Mouse (Mus musculus): ENCODE measurements around the gene Cyp3a57. TPM values are rescaled to one million over a fixed set of nuclear protein-coding genes. Genes with fewer than 3 reads are reported as not detected.
"Not testable (repeated sequence)": the region's sequence is repeated elsewhere in the genome, so short reads cannot be mapped to it uniquely, and the experiment has no call there.

Cyp3a57 gene
- polyA plus RNA-seq (2014; fragmentation: Nextera tagmentation; extraction: Ambion mirVana), result not detected in 2 replicates

DNA sequence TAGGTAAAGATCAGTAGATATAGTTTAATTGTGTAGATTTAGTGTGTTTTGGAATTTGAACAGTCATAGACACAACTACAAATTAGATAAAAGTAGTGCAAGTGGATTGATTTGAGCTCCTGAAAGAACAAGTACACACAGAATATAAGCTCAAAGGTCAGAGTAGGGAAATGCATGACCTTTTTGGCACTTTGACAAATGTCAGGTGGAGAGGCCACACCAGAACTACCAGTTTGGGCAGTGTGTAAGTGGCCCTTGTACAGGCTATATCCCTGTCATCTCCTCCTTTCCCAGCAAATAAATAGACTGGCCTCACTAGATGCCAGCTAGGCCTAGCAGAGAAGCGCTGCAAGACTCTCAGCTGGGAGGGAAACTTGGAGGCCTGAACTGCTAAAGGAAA lies at the start of gene Cyp3a57:
Cyp3a57 (plus strand) TSS at position 339 of the 400 bp plus-strand sequence.
- H3K4me3 ChIP-seq (ENCODE audit: low read depth, low read length), result no peak within 1 kb of the TSS
- ATAC-seq (ENCODE audit: low FRiP score) (no peak), DNase-seq (ENCODE audit: low spot score, missing footprints) (no peak)
- no peaks in the 10 kb centered on the region; the same call in 1 of the 2 replicates for H3K9me3 ChIP-seq (ENCODE audit: control insufficient read depth, low read length)
- H3K27me3 ChIP-seq (ENCODE audit: control insufficient read depth, insufficient read depth, low read length), result no peaks in the 10 kb centered on the region
- H3K4me2 ChIP-seq, result no peak within 1 kb of the TSS
- no peaks in the 10 kb centered on the region for H3K36me3 ChIP-seq (ENCODE audit: control insufficient read depth, insufficient read depth, low read length)
- H3K4me1 ChIP-seq (ENCODE audit: control insufficient read depth, insufficient read depth, low read length), result no peaks in the 10 kb centered on the region
- no peak within 1 kb of the TSS for H3K27ac ChIP-seq (ENCODE audit: low read depth, low read length)
- no peak within 1 kb of the TSS for H3K9ac ChIP-seq (ENCODE audit: low read length)
- WGBS, result 87% methylated on average over 1 of the region's 1 CpGs

DNA sequence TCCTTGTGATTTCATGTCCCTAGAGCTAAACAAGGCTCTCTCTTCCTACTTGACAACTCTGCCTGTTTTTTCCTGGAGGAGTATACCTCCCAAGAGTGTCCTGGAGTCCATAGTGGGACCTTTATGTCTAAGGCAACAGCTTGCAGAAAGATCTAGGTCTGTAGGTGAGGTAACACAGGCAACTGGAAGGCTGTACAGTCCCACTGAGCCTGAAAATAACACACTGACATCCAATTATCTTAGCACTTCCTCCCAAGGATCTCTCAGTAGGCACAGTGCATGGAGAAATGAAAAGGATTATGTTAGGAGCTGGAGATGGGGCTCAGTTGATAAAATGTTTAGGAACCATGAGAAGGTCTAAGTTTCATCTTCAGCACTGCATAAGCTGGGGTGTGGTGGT lies 44.6 kb upstream of the Cyp3a57 start:
- Histone ChIP-seq H3K4me2 (no peak overlapping the region), H3K9me3 (ENCODE audit: control insufficient read depth, low read length) (no peaks in the 10 kb centered on the region), H3K4me1 (ENCODE audit: control insufficient read depth, insufficient read depth, low read length) (no peaks in the 10 kb centered on the region), H3K27ac (ENCODE audit: low read depth, low read length) (no peak overlapping the region), H3K36me3 (ENCODE audit: control insufficient read depth, insufficient read depth, low read length) (no peaks in the 10 kb centered on the region), H3K27me3 (ENCODE audit: control insufficient read depth, insufficient read depth, low read length) (no peaks in the 10 kb centered on the region), H3K9ac (ENCODE audit: low read length) (no peak overlapping the region), H3K4me3 (ENCODE audit: low read depth, low read length) (no peak overlapping the region)
- ATAC-seq (ENCODE audit: low FRiP score), result no peak
- DNase-seq (ENCODE audit: low spot score, missing footprints), result no peak

DNA sequence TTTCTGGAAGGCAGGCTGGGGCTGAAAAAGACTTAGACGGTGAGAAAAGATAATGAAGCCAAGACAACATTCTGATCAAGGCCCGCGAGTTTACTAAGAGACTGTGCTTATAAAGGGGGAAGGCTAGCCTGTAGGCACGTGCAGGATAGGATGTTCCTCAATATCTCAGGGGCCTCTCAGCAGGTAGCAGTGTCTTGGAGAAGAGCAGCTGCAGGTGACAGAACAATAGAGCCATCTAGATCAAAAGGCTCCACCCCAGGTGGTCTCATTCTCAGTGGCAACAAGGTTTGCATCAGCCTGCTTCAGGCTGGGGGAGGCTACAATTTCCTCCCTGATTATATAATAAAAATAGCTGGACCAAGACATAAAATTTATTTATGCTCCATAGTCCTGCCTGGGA lies 43.3 kb upstream of the Cyp3a57 start:
- WGBS, result 73% methylated on average over 4 of the region's 4 CpGs
- DNase-seq (ENCODE audit: low spot score, missing footprints); H3K4me2 ChIP-seq; ATAC-seq (ENCODE audit: low FRiP score); H3K9me3 ChIP-seq (ENCODE audit: control insufficient read depth, low read length); H3K27me3 ChIP-seq (ENCODE audit: control insufficient read depth, insufficient read depth, low read length); H3K27ac ChIP-seq (ENCODE audit: low read depth, low read length); H3K9ac ChIP-seq (ENCODE audit: low read length); H3K4me1 ChIP-seq (ENCODE audit: control insufficient read depth, insufficient read depth, low read length); H3K36me3 ChIP-seq (ENCODE audit: control insufficient read depth, insufficient read depth, low read length); H3K4me3 ChIP-seq (ENCODE audit: low read depth, low read length): not testable (repeated sequence)

DNA sequence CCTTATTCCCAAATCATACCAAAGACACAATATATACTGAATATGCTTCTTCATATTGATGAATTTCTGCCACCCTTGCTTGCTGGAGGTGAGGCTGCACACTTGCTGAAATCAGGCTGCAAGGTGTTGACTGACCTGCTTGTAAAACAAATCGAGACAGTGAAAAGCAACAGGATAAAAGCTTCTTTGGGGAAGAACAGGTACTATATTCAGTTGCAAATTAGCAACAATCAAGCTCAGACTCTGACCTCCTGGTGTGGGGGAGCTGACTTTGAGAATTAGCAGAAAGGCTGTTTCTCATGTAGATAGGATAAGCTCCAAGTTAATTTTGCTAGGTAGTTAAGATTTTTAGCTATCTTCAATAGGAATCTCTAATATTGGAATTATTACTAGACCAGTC lies 42.7 kb upstream of the Cyp3a57 start:
- Histone ChIP-seq H3K27me3 (ENCODE audit: control insufficient read depth, insufficient read depth, low read length) (no peaks in the 10 kb centered on the region), H3K4me1 (ENCODE audit: control insufficient read depth, insufficient read depth, low read length) (no peaks in the 10 kb centered on the region), H3K4me2 (no peak overlapping the region), H3K27ac (ENCODE audit: low read depth, low read length) (no peak overlapping the region), H3K4me3 (ENCODE audit: low read depth, low read length) (no peak overlapping the region), H3K9me3 (ENCODE audit: control insufficient read depth, low read length) (no peaks in the 10 kb centered on the region), H3K36me3 (ENCODE audit: control insufficient read depth, insufficient read depth, low read length) (no peaks in the 10 kb centered on the region), H3K9ac (ENCODE audit: low read length) (no peak overlapping the region)
- ATAC-seq (ENCODE audit: low FRiP score), result no peak
- 82% methylated on average over 1 of the region's 1 CpGs for WGBS
- no peak for DNase-seq (ENCODE audit: low spot score, missing footprints)

DNA sequence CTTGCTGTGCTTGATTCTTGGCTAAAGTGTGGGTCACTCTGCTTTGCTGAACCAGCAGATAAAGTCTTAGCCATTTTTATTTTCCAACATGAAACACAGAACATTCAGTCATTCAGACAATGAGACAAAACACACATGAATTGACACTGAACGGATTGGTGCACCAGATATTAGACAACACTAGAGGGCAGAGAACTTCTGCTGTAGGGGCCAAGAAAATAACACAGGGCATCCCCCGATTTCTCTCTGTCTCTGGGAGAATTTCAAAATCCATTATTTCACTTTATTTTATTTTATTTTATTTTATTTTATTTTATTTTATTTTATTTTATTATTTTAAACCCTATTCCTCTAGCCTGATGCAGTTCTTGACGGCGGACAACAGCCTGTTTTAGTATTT lies 38.1 kb upstream of the Cyp3a57 start:
- H3K9ac ChIP-seq (ENCODE audit: low read length); H3K36me3 ChIP-seq (ENCODE audit: control insufficient read depth, insufficient read depth, low read length); H3K4me1 ChIP-seq (ENCODE audit: control insufficient read depth, insufficient read depth, low read length); H3K4me2 ChIP-seq; DNase-seq (ENCODE audit: low spot score, missing footprints); H3K9me3 ChIP-seq (ENCODE audit: control insufficient read depth, low read length); ATAC-seq (ENCODE audit: low FRiP score); H3K27me3 ChIP-seq (ENCODE audit: control insufficient read depth, insufficient read depth, low read length); H3K4me3 ChIP-seq (ENCODE audit: low read depth, low read length); H3K27ac ChIP-seq (ENCODE audit: low read depth, low read length): not testable (repeated sequence)
- WGBS, result 94% methylated on average over 4 of the region's 4 CpGs

DNA sequence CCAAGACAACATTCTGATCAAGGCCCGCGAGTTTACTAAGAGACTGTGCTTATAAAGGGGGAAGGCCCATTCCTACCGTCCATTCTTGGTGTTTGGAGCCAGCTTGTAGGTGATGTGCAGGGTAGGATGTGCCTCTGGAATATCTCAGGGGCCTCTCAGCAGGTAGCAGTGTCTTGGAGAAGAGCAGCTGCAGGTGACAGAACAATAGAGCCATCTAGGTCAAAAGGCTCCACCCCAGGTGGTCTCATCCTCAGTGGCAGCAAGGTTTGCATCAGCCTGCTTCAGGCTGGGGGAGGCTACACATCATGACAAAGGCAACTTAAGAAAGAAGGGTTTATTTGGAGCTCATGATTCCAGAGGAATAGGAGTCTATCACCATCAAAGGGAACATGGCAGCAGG lies 37.3 kb upstream of the Cyp3a57 start:
- H3K36me3 ChIP-seq (ENCODE audit: control insufficient read depth, insufficient read depth, low read length); ATAC-seq (ENCODE audit: low FRiP score); H3K4me1 ChIP-seq (ENCODE audit: control insufficient read depth, insufficient read depth, low read length); H3K4me2 ChIP-seq; H3K4me3 ChIP-seq (ENCODE audit: low read depth, low read length); H3K9me3 ChIP-seq (ENCODE audit: control insufficient read depth, low read length); DNase-seq (ENCODE audit: low spot score, missing footprints); H3K27ac ChIP-seq (ENCODE audit: low read depth, low read length); H3K27me3 ChIP-seq (ENCODE audit: control insufficient read depth, insufficient read depth, low read length); H3K9ac ChIP-seq (ENCODE audit: low read length): not testable (repeated sequence)
- WGBS, result 85% methylated on average over 3 of the region's 3 CpGs

DNA sequence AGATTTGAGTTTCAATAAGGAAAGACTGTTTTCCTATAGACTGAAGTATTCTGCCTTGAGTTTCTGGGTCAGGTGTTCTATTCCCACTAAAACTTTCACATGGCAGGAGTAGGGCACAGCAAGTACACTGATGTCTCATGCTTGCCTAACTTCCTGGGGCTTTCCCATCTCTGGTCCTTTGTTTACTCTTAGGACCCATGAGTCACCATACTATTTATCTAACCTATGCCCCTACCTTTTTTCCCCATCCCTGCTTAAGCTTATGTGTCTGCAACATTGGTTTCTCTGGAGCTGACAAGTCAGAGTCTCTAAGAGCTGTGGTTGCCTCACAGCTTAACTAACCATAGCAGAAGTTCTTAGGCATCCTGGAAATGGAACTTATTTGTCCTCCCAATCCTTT lies 31.2 kb upstream of the Cyp3a57 start:
- DNase-seq (ENCODE audit: low spot score, missing footprints) (no peak), ATAC-seq (ENCODE audit: low FRiP score) (no peak)
- no peaks in the 10 kb centered on the region for H3K4me1 ChIP-seq (ENCODE audit: control insufficient read depth, insufficient read depth, low read length)
- no peak overlapping the region for H3K9ac ChIP-seq (ENCODE audit: low read length)
- H3K27me3 ChIP-seq (ENCODE audit: control insufficient read depth, insufficient read depth, low read length), result no peaks in the 10 kb centered on the region
- H3K4me3 ChIP-seq (ENCODE audit: low read depth, low read length), result no peak overlapping the region
- H3K9me3 ChIP-seq (ENCODE audit: control insufficient read depth, low read length), result peaks cover 6% of the 10 kb centered on the region; the same call in 1 of the 2 replicates
- H3K36me3 ChIP-seq (ENCODE audit: control insufficient read depth, insufficient read depth, low read length), result no peaks in the 10 kb centered on the region
- H3K4me2 ChIP-seq, result no peak overlapping the region
- no peak overlapping the region for H3K27ac ChIP-seq (ENCODE audit: low read depth, low read length)

DNA sequence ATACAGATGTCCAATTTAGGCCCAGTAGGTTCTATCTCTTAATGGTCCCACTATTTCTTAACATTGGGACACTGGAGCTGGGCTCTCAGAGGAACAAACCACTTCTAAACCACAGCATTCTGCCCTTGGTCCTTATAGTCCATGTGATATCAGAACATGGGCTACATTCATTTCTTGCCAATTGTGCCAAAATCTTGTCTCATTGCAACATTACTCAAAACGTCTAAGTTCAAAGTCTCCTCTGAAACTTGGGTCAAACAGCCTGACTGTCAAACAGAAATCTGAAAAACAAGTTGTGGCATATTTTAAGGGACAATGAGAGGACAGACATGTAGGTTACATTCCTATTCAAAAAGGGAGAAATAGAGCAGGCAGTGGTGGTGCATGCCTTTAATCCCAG lies 27.9 kb upstream of the Cyp3a57 start:
- no peaks in the 10 kb centered on the region for H3K36me3 ChIP-seq (ENCODE audit: control insufficient read depth, insufficient read depth, low read length)
- H3K27ac ChIP-seq (ENCODE audit: low read depth, low read length), result no peak overlapping the region
- DNase-seq (ENCODE audit: low spot score, missing footprints) (no peak), ATAC-seq (ENCODE audit: low FRiP score) (no peak)
- H3K4me1 ChIP-seq (ENCODE audit: control insufficient read depth, insufficient read depth, low read length), result no peaks in the 10 kb centered on the region
- H3K4me2 ChIP-seq, result no peak overlapping the region
- 91% methylated on average over 1 of the region's 1 CpGs for WGBS
- no peak overlapping the region for H3K9ac ChIP-seq (ENCODE audit: low read length)
- H3K27me3 ChIP-seq (ENCODE audit: control insufficient read depth, insufficient read depth, low read length), result no peaks in the 10 kb centered on the region
- no peak overlapping the region for H3K4me3 ChIP-seq (ENCODE audit: low read depth, low read length)
- peaks cover 5% of the 10 kb centered on the region; the same call in 1 of the 2 replicates for H3K9me3 ChIP-seq (ENCODE audit: control insufficient read depth, low read length)

DNA sequence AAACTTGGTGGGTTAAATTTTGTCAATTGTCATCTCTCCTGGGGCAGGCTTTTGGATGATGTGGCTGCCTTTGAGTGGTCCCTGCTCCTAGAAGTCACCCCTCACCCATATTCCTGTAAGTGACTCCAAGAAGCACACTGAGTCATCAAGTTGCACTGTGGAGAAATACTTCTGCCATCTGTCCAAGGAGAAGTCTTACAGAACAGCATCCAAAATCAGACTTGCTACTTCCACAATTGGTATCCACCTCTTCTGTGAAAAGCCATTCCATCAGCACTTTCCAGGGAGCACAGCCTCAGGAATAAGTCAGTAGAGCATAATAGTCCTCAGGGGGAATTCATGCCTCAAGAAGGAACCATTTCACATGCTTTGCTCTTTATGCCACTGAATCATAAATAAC lies 6.3 kb upstream of the Cyp3a57 start:
- not testable (repeated sequence) for H3K4me2 ChIP-seq; H3K36me3 ChIP-seq (ENCODE audit: control insufficient read depth, insufficient read depth, low read length); H3K9me3 ChIP-seq (ENCODE audit: control insufficient read depth, low read length); ATAC-seq (ENCODE audit: low FRiP score); H3K27ac ChIP-seq (ENCODE audit: low read depth, low read length); H3K9ac ChIP-seq (ENCODE audit: low read length); DNase-seq (ENCODE audit: low spot score, missing footprints); H3K4me1 ChIP-seq (ENCODE audit: control insufficient read depth, insufficient read depth, low read length); H3K27me3 ChIP-seq (ENCODE audit: control insufficient read depth, insufficient read depth, low read length); H3K4me3 ChIP-seq (ENCODE audit: low read depth, low read length)

DNA sequence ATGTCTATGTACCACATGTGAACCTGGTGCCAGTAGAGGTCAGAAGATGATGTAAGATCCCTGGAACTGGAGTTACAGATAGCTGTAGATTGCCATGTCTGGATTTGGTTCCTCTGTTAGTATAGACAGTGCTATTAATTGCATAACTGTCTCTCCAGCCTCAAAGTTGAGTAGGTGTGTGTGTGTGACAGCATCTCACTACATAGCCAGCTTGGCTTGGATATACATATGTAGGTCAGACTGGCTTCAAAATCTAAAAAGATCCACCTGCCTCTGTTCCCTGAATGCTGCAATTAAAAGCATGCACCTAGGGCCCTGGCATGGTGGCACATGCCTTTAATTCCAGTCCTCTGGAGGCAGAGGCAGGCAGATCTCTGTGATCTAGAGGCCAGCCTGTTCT lies 4.6 kb downstream of the Cyp3a57 start:
- Histone ChIP-seq H3K4me2 (no peak overlapping the region), H3K27ac (ENCODE audit: low read depth, low read length) (no peak overlapping the region), H3K27me3 (ENCODE audit: control insufficient read depth, insufficient read depth, low read length) (no peaks in the 10 kb centered on the region), H3K4me1 (ENCODE audit: control insufficient read depth, insufficient read depth, low read length) (no peaks in the 10 kb centered on the region), H3K4me3 (ENCODE audit: low read depth, low read length) (no peak overlapping the region), H3K9me3 (ENCODE audit: control insufficient read depth, low read length) (no peaks in the 10 kb centered on the region; the same call in 1 of the 2 replicates), H3K36me3 (ENCODE audit: control insufficient read depth, insufficient read depth, low read length) (no peaks in the 10 kb centered on the region), H3K9ac (ENCODE audit: low read length) (no peak overlapping the region)
- ATAC-seq (ENCODE audit: low FRiP score), result no peak
- no peak for DNase-seq (ENCODE audit: low spot score, missing footprints)
